Mouse (Mus musculus) lung, postnatal 0 days (tissue): ENCODE results near the gene Miga1. TPM values are rescaled to one million over a fixed set of nuclear protein-coding genes. Genes with fewer than 3 reads are reported as not detected.

Source experiments
- ATAC-seq: fragments of 200-750 bp; cut with Nextera tagmentation; 2 replicates; pipeline ENCODE4 v1.8.0; 2017; ENCODE audit warnings: moderate library complexity
- DNase-seq: peaks from one replicate; pipeline ENCODE4 v3.0.0-alpha.2; 2016; ENCODE audit warnings: low spot score
- H3K27ac ChIP-seq: fragments of 300-500 bp; sonication (generic); 2 replicates; pipeline ENCODE4 v1.5.1; 2014; ENCODE audit warnings: antibody characterized with exemption, mild to moderate bottlenecking, low read length, mixed read lengths
- H3K27me3 ChIP-seq: fragments of 300-500 bp; sonication (generic); replicated peaks from 2 replicates; pipeline ENCODE4 v1.6.1; 2014; ENCODE audit warnings: low read length, mixed read lengths; ENCODE audit not compliant: insufficient read depth
- H3K36me3 ChIP-seq: fragments of 300-500 bp; sonication (generic); 2 replicates; pipeline ENCODE4 v1.6.1; 2014; ENCODE audit warnings: low read length, mixed read lengths; ENCODE audit not compliant: insufficient read depth
- H3K4me1 ChIP-seq: fragments of 300-500 bp; sonication (generic); 2 replicates; pipeline ENCODE4 v1.6.1; 2014; ENCODE audit warnings: antibody characterized with exemption, low read depth, low read length, mixed read lengths; ENCODE audit not compliant: insufficient read depth
- H3K4me2 ChIP-seq: fragments of 300-500 bp; sonication (generic); replicated peaks from 2 replicates; pipeline ENCODE4 v1.6.1; 2014; ENCODE audit warnings: low read depth, mild to moderate bottlenecking, low read length, moderate library complexity, mixed read lengths
- H3K4me3 ChIP-seq: fragments of 300-500 bp; sonication (generic); 2 replicates; pipeline ENCODE4 v1.5.1; 2014; ENCODE audit warnings: low read depth, low read length
- H3K9ac ChIP-seq: fragments of 300-500 bp; sonication (generic); replicated peaks from 2 replicates; pipeline ENCODE4 v1.6.1; 2014; ENCODE audit warnings: low read depth, mild to moderate bottlenecking
- H3K9me3 ChIP-seq: fragments of 300-500 bp; sonication (generic); 2 replicates; pipeline ENCODE4 v1.6.1; 2016; ENCODE audit warnings: low read length, mixed read lengths
- CTCF ChIP-seq: IDR thresholded peaks from 2 replicates; pipeline ENCODE4 v1.5.1; 2016; ENCODE audit warnings: antibody characterized with exemption, mild to moderate bottlenecking
- EP300 ChIP-seq: IDR thresholded peaks from 2 replicates; pipeline ENCODE4 v1.6.1; 2016; ENCODE audit warnings: antibody characterized with exemption, mild to moderate bottlenecking, control low read depth
- WGBS: fragments of 180-500 bp; shearing (Covaris S2); extraction: QIAGEN DNeasy Blood & Tissue Kit; methylation state at CpG from one replicate; pipeline ENCODE4 v1.1.7; 2014; 5-methylcytosine and 5-hydroxymethylcytosine counted together
- polyA plus RNA-seq: library from polyadenylated mRNA; unstranded; fragments of >200 nt; fragmentation: Nextera tagmentation; extraction: Ambion mirVana; gene quantifications from 2 replicates; pipeline ENCODE4 v1.2.1, GENCODE M21; 2015

The Miga1 gene
- polyA plus RNA-seq = 10.0 and 12.3 TPM in 2 replicates

- H3K36me3 ChIP-seq = no peaks in the 10 kb centered on the region
- DNase-seq (peak; percentile 80), ATAC-seq (peak; percentile 76)
- H3K27me3 ChIP-seq = no peaks in the 10 kb centered on the region
- peak within 1 kb of the TSS; percentile 85 for H3K4me2 ChIP-seq
- H3K4me1 ChIP-seq = no peaks in the 10 kb centered on the region
- H3K9ac ChIP-seq = peak within 1 kb of the TSS; percentile 64
- TF ChIP-seq EP300 (no peak), CTCF (no peak; the same call in 1 of the 2 replicates)
- WGBS = 2% methylated on average over 54 of the region's 54 CpGs
- H3K9me3 ChIP-seq = no peaks in the 10 kb centered on the region
- peak within 1 kb of the TSS; percentile 68 for H3K27ac ChIP-seq
- peak within 1 kb of the TSS; percentile 78 for H3K4me3 ChIP-seq
Measured at GRCm38 (mm10) chr3:152339862-152340557, at the start of gene Miga1. Gene Miga1, minus strand, starts transcription at chr3:152340407.

DNA sequence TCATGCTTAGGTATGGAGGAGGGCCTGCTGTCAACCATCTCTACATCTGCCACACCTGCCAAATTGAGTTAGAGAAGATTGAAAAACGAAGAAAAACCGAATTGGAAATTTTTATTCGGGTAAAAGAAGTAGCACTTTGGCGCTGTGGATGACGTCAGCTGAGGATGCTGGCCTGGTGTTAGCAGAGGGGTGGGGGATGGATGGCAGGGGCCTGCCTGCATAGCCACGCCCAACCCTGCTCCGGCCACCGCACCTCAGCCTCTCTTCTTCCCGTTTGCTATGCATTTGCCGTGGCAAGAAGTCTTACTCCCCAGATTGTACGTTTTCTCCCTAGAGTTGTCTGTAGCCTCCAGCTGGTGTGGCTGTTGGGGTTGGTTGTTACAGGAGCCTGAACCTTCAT is 43.9 kb upstream of the Miga1 start:
- WGBS = 73% methylated on average over 11 of the region's 11 CpGs
- ATAC-seq = no peak
- peaks cover 47% of the 10 kb centered on the region; the same call in 1 of the 2 replicates for H3K36me3 ChIP-seq
- TF ChIP-seq EP300 = no peak
- no peak overlapping the region for H3K9ac ChIP-seq
- H3K27ac ChIP-seq = no peak overlapping the region
- H3K9me3 ChIP-seq = no peaks in the 10 kb centered on the region
- no peak overlapping the region for H3K4me3 ChIP-seq
- no peaks in the 10 kb centered on the region for H3K27me3 ChIP-seq
- no peak overlapping the region for H3K4me2 ChIP-seq
- H3K4me1 ChIP-seq = no peaks in the 10 kb centered on the region
- no peak for DNase-seq

DNA sequence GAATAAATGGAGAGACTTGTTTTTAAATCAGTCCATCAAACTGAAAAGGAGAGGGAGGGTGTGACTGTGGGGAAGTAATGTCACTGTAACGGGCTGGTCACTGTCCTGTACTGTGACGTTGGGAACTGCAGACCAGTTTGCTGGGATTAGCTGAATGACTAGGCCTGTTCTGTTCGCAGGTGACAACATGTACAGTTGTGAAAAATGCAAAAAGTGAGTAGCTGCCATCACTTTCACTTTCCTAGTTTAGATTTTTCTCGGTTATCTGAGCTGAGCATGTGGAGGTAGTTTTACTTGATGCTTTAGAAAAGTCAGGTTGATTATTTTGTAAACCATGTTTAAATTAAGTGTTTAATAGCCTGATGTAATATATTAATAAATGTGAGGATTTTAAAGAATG is 35.9 kb upstream of the Miga1 start:
- no peak overlapping the region for H3K27ac ChIP-seq
- ATAC-seq (no peak), DNase-seq (no peak)
- H3K4me1 ChIP-seq = no peaks in the 10 kb centered on the region
- no peaks in the 10 kb centered on the region for H3K9me3 ChIP-seq
- H3K4me3 ChIP-seq = no peak overlapping the region
- TF ChIP-seq EP300 (no peak), CTCF (no peak)
- no peak overlapping the region for H3K9ac ChIP-seq
- no peaks in the 10 kb centered on the region for H3K27me3 ChIP-seq
- no peak overlapping the region for H3K4me2 ChIP-seq
- WGBS = 77% methylated on average over 4 of the region's 4 CpGs
- peaks cover 19% of the 10 kb centered on the region; the same call in 1 of the 2 replicates for H3K36me3 ChIP-seq

- Histone ChIP-seq H3K4me1 (no peaks in the 10 kb centered on the region), H3K36me3 (peaks cover 38% of the 10 kb centered on the region), H3K4me3 (no peak overlapping the region), H3K27ac (no peak overlapping the region), H3K27me3 (no peaks in the 10 kb centered on the region), H3K4me2 (no peak overlapping the region), H3K9ac (no peak overlapping the region), H3K9me3 (no peaks in the 10 kb centered on the region)
- no peak for DNase-seq
- TF ChIP-seq EP300 = no peak
- no peak for TF ChIP-seq CTCF
- WGBS = 85% methylated on average over 2 of the region's 2 CpGs
- ATAC-seq = no peak
Measured at GRCm38 (mm10) chr3:152364181-152364580, 24.0 kb upstream of the Miga1 start.

- Histone ChIP-seq H3K27me3 (no peaks in the 10 kb centered on the region), H3K36me3 (peaks cover 17% of the 10 kb centered on the region), H3K4me2 (no peak overlapping the region), H3K4me1 (no peaks in the 10 kb centered on the region), H3K9ac (no peak overlapping the region), H3K4me3 (no peak overlapping the region), H3K9me3 (no peaks in the 10 kb centered on the region), H3K27ac (no peak overlapping the region)
- no peak for ATAC-seq
- DNase-seq = no peak
- TF ChIP-seq EP300 = no peak
- WGBS = 81% methylated on average over 7 of the region's 7 CpGs
Measured at GRCm38 (mm10) chr3:152359151-152359550, 18.9 kb upstream of the Miga1 start.

- Histone ChIP-seq H3K27ac (no peak overlapping the region), H3K4me3 (no peak overlapping the region), H3K4me2 (no peak overlapping the region), H3K9ac (no peak overlapping the region), H3K27me3 (no peaks in the 10 kb centered on the region), H3K9me3 (no peaks in the 10 kb centered on the region), H3K4me1 (no peaks in the 10 kb centered on the region), H3K36me3 (peaks cover 7% of the 10 kb centered on the region)
- TF ChIP-seq CTCF (no peak), EP300 (no peak)
- WGBS = 90% methylated on average over 9 of the region's 9 CpGs
- ATAC-seq = no peak
- no peak for DNase-seq
Measured at GRCm38 (mm10) chr3:152356751-152357150, 16.5 kb upstream of the Miga1 start.
